Mouse (Mus musculus) lung, postnatal 0 days (tissue): ENCODE data around the gene Icam1.

Source experiments
- CTCF ChIP-seq: IDR thresholded peaks from 2 replicates; pipeline ENCODE4 v1.5.1; 2016; ENCODE audit warnings: antibody characterized with exemption, mild to moderate bottlenecking
- EP300 ChIP-seq: IDR thresholded peaks from 2 replicates; pipeline ENCODE4 v1.6.1; 2016; ENCODE audit warnings: antibody characterized with exemption, mild to moderate bottlenecking, control low read depth

- no peak for TF ChIP-seq CTCF
- TF ChIP-seq EP300: no peak
Measured at GRCm38 (mm10) chr9:21036161-21036560, 20.4 kb downstream of the Icam1 start.
